Mouse (Mus musculus) embryonic facial prominence, embryonic 11.5 days (tissue): ENCODE data around the gene Enox1. TPM values are rescaled to one million over a fixed set of nuclear protein-coding genes. Genes with fewer than 3 reads are reported as not detected.

Source experiments
- ATAC-seq: fragments of 200-750 bp; cut with Nextera tagmentation; replicated peaks from 2 replicates; pipeline ENCODE4 v1.8.0; 2017; ENCODE audit warnings: low read depth; ENCODE audit not compliant: insufficient number of reproducible peaks, low FRiP score, low TSS enrichment
- DNase-seq: peaks from one replicate; pipeline ENCODE4 v3.0.0-alpha.2; 2015; ENCODE audit warnings: low spot score
- H3K27ac ChIP-seq: fragments of 300-500 bp; sonication (generic); replicated peaks from 2 replicates; pipeline ENCODE4 v1.5.1; 2014; ENCODE audit warnings: mild to moderate bottlenecking, low read depth, low read length, control low read depth
- H3K27me3 ChIP-seq: fragments of 300-500 bp; sonication (generic); 2 replicates; pipeline ENCODE4 v1.6.1; 2014; ENCODE audit warnings: mild to moderate bottlenecking, low read length, moderate library complexity, mixed read lengths; ENCODE audit not compliant: control insufficient read depth, insufficient read depth
- H3K36me3 ChIP-seq: fragments of 300-500 bp; sonication (generic); replicated peaks from 2 replicates; pipeline ENCODE4 v1.6.1; 2014; ENCODE audit warnings: low read depth, mild to moderate bottlenecking, low read length, moderate library complexity, mixed read lengths; ENCODE audit not compliant: control insufficient read depth, insufficient read depth
- H3K4me1 ChIP-seq: fragments of 300-500 bp; sonication (generic); 2 replicates; pipeline ENCODE4 v1.6.1; 2014; ENCODE audit warnings: low read length, mixed read lengths; ENCODE audit not compliant: control insufficient read depth, insufficient read depth
- H3K4me2 ChIP-seq: fragments of 300-500 bp; sonication (generic); 2 replicates; pipeline ENCODE4 v1.6.1; 2014; ENCODE audit warnings: low read depth, mild to moderate bottlenecking, control low read depth, low read length, moderate library complexity
- H3K4me3 ChIP-seq: fragments of 300-500 bp; sonication (generic); 2 replicates; pipeline ENCODE4 v1.5.1; 2014; ENCODE audit warnings: low read depth, low read length, control low read depth
- H3K9ac ChIP-seq: fragments of 300-500 bp; sonication (generic); replicated peaks from 2 replicates; pipeline ENCODE4 v1.6.1; 2014; ENCODE audit warnings: mild to moderate bottlenecking, control low read depth, low read length
- H3K9me3 ChIP-seq: fragments of 300-500 bp; sonication (generic); replicated peaks from 2 replicates; pipeline ENCODE4 v1.6.1; 2016; ENCODE audit warnings: mild to moderate bottlenecking, low read length, inconsistent platforms, mixed read lengths; ENCODE audit not compliant: control insufficient read depth
- WGBS: fragments of 180-500 bp; shearing (Covaris S2); extraction: QIAGEN DNeasy Blood & Tissue Kit; methylation state at CpG from one replicate; pipeline ENCODE4 v1.1.7; 2014; 5-methylcytosine and 5-hydroxymethylcytosine counted together
- polyA plus RNA-seq: library from polyadenylated mRNA; unstranded; fragments of >200 nt; fragmentation: Nextera tagmentation; extraction: Ambion mirVana; gene quantifications from 2 replicates; pipeline ENCODE4 v1.2.1, GENCODE M21; 2014

Gene Enox1
- polyA plus RNA-seq, 1 experiment from 2014 or later = 9.6 TPM

DNA sequence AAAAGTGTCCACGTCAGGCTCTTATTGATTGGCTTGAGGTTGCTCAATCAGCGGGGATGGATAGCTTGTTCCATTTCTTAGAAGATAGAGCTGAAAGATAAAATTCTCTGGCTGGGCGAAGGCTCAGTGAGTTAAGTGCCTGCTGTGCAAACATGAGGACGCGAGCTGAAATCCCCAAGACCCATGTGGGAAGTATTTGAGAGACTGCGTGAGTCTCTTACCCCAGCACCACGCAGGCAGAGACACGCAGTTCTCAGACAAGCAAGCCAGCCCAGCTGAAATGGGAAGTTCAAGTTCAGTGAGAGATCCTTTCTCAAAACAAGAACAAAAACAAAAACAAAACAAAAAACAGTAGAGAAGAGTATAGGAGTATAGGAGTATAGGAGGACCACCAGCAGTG, 54.3 kb downstream of the Enox1 start:
- ATAC-seq (no peak), DNase-seq (no peak)
- Histone ChIP-seq H3K36me3 (no peaks in the 10 kb centered on the region), H3K4me1 (no peaks in the 10 kb centered on the region), H3K27me3 (no peaks in the 10 kb centered on the region), H3K9ac (no peak overlapping the region), H3K9me3 (no peaks in the 10 kb centered on the region), H3K27ac (no peak overlapping the region), H3K4me3 (no peak overlapping the region), H3K4me2 (no peak overlapping the region)
- WGBS = 85% methylated on average over 8 of the region's 8 CpGs

DNA sequence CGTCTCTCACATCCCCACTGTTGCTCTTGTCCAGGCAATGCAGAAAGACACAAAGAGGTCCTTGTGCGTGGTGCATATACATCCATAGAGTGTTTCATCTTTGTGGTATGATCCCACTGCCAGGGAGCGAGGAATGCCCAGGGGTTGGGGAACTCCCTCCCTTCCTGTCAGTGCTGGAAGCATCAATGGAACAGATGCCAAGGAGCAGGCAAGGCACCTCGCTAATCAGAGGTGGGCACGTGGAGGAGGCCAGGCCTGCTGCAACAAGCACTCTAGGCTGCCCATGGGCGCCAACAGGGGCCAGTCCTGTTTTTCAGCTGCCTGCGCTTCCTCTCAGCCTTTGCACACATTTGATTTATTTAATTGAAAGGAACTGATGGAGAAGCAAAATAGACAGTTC, 56.6 kb downstream of the Enox1 start:
- Histone ChIP-seq H3K9ac (no peak overlapping the region), H3K27me3 (no peaks in the 10 kb centered on the region), H3K9me3 (no peaks in the 10 kb centered on the region), H3K4me1 (no peaks in the 10 kb centered on the region), H3K4me3 (no peak overlapping the region), H3K4me2 (no peak overlapping the region), H3K36me3 (no peaks in the 10 kb centered on the region), H3K27ac (no peak overlapping the region)
- 71% methylated on average over 7 of the region's 7 CpGs for WGBS
- ATAC-seq (no peak), DNase-seq (no peak)

DNA sequence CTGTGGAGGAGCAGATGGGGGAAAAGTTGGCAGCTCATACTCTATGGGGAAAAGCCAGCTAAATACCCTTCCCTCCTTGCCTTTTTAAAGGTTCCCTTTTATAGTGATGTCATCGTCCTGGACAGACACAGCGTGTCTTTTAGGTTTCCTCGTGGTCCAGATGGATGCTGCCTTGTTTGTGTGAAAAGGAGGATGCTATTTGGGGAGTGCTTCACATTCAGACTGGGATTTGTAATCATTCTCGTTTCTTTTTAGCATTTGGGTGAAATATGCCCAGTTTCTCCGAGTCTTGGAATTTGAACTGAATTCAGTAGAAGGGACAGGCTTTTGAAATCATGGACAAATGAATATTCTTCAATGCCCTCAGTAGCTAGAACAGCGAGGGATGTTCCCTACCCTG, 58.3 kb downstream of the Enox1 start:
- Histone ChIP-seq H3K4me1 (no peaks in the 10 kb centered on the region), H3K9ac (no peak overlapping the region), H3K27ac (no peak overlapping the region), H3K4me2 (no peak overlapping the region), H3K36me3 (no peaks in the 10 kb centered on the region), H3K4me3 (no peak overlapping the region), H3K9me3 (no peaks in the 10 kb centered on the region), H3K27me3 (no peaks in the 10 kb centered on the region)
- DNase-seq (no peak), ATAC-seq (no peak)
- WGBS = 89% methylated on average over 6 of the region's 6 CpGs

DNA sequence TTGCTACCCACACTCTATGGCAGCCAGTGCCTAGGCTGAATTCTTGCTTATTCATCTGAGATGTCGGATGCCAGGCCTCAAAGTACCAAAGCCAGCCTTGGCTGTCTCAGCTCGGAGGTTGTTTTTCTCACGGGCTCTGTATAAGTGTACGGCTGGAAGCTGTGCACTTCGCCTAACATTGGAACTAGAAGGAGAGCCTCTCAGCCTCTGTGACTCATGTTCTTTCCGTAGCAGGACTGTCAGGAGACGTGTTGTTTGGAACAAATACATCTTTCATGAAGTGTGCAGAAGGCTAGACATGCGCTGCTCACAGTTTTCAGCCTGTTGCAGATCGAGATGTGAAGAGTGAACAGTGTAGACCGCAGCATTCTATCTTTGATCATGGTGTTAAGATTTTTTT, 68.8 kb downstream of the Enox1 start:
- Histone ChIP-seq H3K27me3 (no peaks in the 10 kb centered on the region), H3K27ac (no peak overlapping the region), H3K36me3 (no peaks in the 10 kb centered on the region), H3K4me2 (no peak overlapping the region), H3K9ac (no peak overlapping the region), H3K4me1 (no peaks in the 10 kb centered on the region), H3K4me3 (no peak overlapping the region), H3K9me3 (no peaks in the 10 kb centered on the region)
- ATAC-seq (no peak), DNase-seq (no peak)
- 88% methylated on average over 10 of the region's 10 CpGs for WGBS

DNA sequence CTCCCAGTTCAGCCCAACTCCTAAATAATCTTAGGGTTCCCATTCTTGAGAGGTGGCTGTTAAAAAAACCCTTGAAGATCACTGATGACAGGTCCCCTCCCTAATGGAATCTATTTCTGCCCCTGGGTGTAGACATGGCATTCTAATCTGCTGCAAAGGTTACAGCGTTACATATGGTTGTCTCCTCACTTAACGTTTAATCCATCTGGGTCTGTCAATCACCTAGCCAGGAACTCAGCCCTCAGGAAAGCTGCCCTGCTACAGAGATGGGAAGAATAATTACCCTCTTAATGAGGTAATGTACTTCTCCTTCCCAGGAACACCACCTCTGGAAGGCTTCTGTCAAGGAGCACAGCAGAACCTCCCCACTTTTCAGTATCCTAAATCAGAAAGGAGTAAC, 82.2 kb downstream of the Enox1 start:
- Histone ChIP-seq H3K4me3 (no peak overlapping the region), H3K9ac (no peak overlapping the region), H3K27me3 (no peaks in the 10 kb centered on the region), H3K9me3 (no peaks in the 10 kb centered on the region), H3K4me2 (no peak overlapping the region), H3K36me3 (no peaks in the 10 kb centered on the region), H3K4me1 (no peaks in the 10 kb centered on the region), H3K27ac (no peak overlapping the region)
- DNase-seq (no peak), ATAC-seq (no peak)
- 50% methylated on average over 2 of the region's 2 CpGs for WGBS

DNA sequence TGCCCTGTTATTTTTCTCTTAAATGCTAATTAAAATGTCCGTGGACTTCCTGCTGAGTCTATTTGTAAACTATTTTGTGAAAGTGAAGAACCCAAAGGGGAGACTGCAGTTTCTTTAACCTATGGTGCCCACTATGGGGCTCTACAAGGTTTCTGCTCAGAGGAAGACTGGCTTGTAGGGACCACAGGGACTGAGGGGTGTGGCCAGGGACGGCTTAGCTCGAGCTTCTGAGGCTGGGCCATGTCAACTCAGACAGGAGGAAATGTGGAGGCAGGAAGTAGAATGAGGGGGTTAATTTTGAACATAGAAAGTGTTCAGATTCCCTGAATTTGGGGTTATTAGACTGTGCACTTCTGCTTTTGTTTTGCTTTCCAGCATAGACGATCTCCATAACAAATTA, 82.8 kb downstream of the Enox1 start:
- Histone ChIP-seq H3K4me1 (no peaks in the 10 kb centered on the region), H3K9me3 (no peaks in the 10 kb centered on the region), H3K27me3 (no peaks in the 10 kb centered on the region), H3K9ac (no peak overlapping the region), H3K36me3 (no peaks in the 10 kb centered on the region), H3K4me2 (no peak overlapping the region), H3K4me3 (no peak overlapping the region), H3K27ac (no peak overlapping the region)
- 35% methylated on average over 4 of the region's 4 CpGs for WGBS
- ATAC-seq = no peak
- DNase-seq = no peak

DNA sequence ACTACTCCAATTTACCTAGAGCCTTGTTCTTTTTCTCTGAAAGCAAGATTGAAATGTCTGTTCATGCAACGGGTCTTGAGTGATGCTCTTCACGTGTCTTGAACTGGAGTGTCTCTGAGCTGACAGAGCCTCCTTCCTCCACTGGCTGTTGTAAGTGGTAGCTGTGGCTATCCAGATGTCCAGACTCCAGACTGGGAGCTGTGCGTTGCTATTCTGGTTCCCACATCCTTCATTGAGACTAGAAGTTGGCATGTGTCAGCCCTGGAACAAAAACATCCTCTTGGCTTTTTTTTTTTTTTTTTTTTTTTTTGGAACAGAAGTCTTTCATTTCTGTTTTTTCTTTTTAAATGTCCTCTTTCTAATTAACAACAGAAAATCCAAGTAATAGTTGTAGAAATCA, 90.4 kb downstream of the Enox1 start:
- no peak for ATAC-seq
- H3K4me2 ChIP-seq = no peak overlapping the region
- 86% methylated on average over 3 of the region's 3 CpGs for WGBS

DNA sequence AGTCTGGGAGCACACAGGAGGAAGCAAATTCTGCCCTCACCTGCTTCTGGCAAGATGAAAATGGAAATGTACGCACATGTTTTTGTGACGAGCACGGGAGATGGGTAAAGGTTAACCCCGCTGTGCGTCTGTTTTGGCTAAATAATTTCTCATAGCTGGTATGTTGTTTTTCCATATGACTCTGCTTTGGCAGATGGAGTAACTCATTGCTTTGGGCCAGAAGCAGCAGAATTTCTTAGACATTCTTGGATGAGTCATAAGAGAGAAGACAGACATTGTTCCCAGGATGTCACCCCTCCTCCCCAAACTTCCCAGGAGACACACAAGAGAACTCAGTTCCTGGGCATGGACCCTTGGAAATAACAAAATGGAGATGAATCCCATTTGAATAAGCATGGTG, 91.9 kb downstream of the Enox1 start:
- Histone ChIP-seq H3K4me2 (no peak overlapping the region), H3K9ac (no peak overlapping the region), H3K4me1 (no peaks in the 10 kb centered on the region; the same call in 1 of the 2 replicates), H3K27me3 (no peaks in the 10 kb centered on the region), H3K9me3 (no peaks in the 10 kb centered on the region), H3K36me3 (no peaks in the 10 kb centered on the region), H3K4me3 (no peak overlapping the region), H3K27ac (no peak overlapping the region)
- 78% methylated on average over 5 of the region's 5 CpGs for WGBS
- ATAC-seq = no peak
- DNase-seq = no peak

More for the DNA sequence above, 90.4 kb downstream of the Enox1 start:
- H3K27ac ChIP-seq = no peak overlapping the region
- H3K4me3 ChIP-seq = no peak overlapping the region
- H3K4me1 ChIP-seq = no peaks in the 10 kb centered on the region; the same call in 1 of the 2 replicates
- no peak for DNase-seq
- no peaks in the 10 kb centered on the region for H3K9me3 ChIP-seq
- H3K36me3 ChIP-seq = no peaks in the 10 kb centered on the region
- H3K9ac ChIP-seq = no peak overlapping the region
- no peaks in the 10 kb centered on the region for H3K27me3 ChIP-seq
